Mouse (Mus musculus): ENCODE data around the gene Gnl1. TPM values are rescaled to one million over a fixed set of nuclear protein-coding genes. Genes with fewer than 3 reads are reported as not detected.
A peak's percentile ranks its signal among the peaks of the same experiment; 100 is the strongest.

Gnl1 gene
- total RNA-seq (2012; rRNA removed) (24.3 and 29.0 TPM in 2 replicates), total RNA-seq (2014; rRNA removed) (15.9 and 18.7 TPM in 2 replicates), polyA plus RNA-seq (2012; ENCODE audit: insufficient read length, low read depth) (33.4 and 41.1 TPM in 2 replicates)

GRCm38 (mm10) chr17:35979401-35980362 lies at the start of gene Gnl1, which contains the start of gene Prr3:
TSS of gene Gnl1 (plus strand) at chr17:35979851.
TSS of gene Prr3 (minus strand) at chr17:35980236.
- Histone ChIP-seq H3K9me3 (replicated peaks; ENCODE audit: low read length) (no peaks in the 10 kb centered on the region), H3K27ac (ENCODE audit: insufficient read depth, low read depth) (peak within 1 kb of the TSS; percentile 96), H3K4me2 (ENCODE audit: insufficient read depth, low read depth, poor library complexity, severe bottlenecking) (peak within 1 kb of the TSS; percentile 65), H3K4me1 (ENCODE audit: control insufficient read depth in 1 of 2, insufficient read depth in 2 of 2) (peaks cover 3 to 20% of the 10 kb centered on the region in 2 experiments; a peak in 3 of 4 replicates), H3K79me2 (replicated peaks; ENCODE audit: control insufficient read depth, extremely low read depth, insufficient read depth, poor library complexity, severe bottlenecking) (peaks cover 25% of the 10 kb centered on the region), H3K27me3 (replicated peaks) (no peaks in the 10 kb centered on the region), H3K4me3 (replicated peaks in 1 of 3; ENCODE audit: low read depth in 2 of 3, low read length in 2 of 3, poor library complexity in 1 of 3) (peak within 1 kb of the TSS; percentile 77 to 96 (median 93)), H3K36me3 (replicated peaks in 1 of 2; ENCODE audit: control insufficient read depth in 1 of 2, insufficient read depth in 1 of 2, low read length in 1 of 2) (peaks cover 26 to 49% of the 10 kb centered on the region in 2 experiments), H3K9ac (ENCODE audit: insufficient read depth, low read depth) (peak within 1 kb of the TSS; percentile 83)
- TF ChIP-seq HCFC1 (IDR thresholded peaks at IDR 0.05; ENCODE audit: low read depth, low read length) (peak; percentile 79), POLR2AphosphoS2 (IDR thresholded peaks at IDR 0.05; ENCODE audit: low read depth, low read length) (no peak), EP300 (IDR thresholded peaks at IDR 0.05; ENCODE audit: low read length) (no peak), MXI1 (IDR thresholded peaks at IDR 0.05; ENCODE audit: low read depth, low read length) (peak; percentile 94), CHD2 (IDR thresholded peaks at IDR 0.05; ENCODE audit: low read length) (0 out of 2 replicates have a peak, but pooled peaks have one; percentile 10), NRF1 (IDR thresholded peaks at IDR 0.05; ENCODE audit: low read depth, low read length) (peak; percentile 34), TCF12 (IDR thresholded peaks at IDR 0.05; ENCODE audit: low read depth, low read length) (peak; percentile 51; the same call in 1 of the 2 replicates), POLR2A (IDR thresholded peaks at IDR 0.05; ENCODE audit: low read depth, low read length) (peak; percentile 38; the same call in 1 of the 2 replicates), BHLHE40 (IDR thresholded peaks at IDR 0.05; ENCODE audit: low read depth, low read length) (peak; percentile 88), SIN3A (IDR thresholded peaks at IDR 0.05; ENCODE audit: low read length) (peak; percentile 68; the same call in 1 of the 2 replicates), IRF4 (IDR thresholded peaks at IDR 0.05; ENCODE audit: low read depth, low read length) (peak; percentile 13; the same call in 1 of the 2 replicates), MAX (IDR thresholded peaks at IDR 0.05; ENCODE audit: low read length) (no peak), PAX5 (IDR thresholded peaks at IDR 0.05; ENCODE audit: low read length) (no peak), NELFE (IDR thresholded peaks at IDR 0.05; ENCODE audit: low read depth, low read length) (0 out of 2 replicates have a peak, but pooled peaks have one; percentile 23), UBTF (IDR thresholded peaks at IDR 0.05; ENCODE audit: low read depth, low read length) (0 out of 2 replicates have a peak, but pooled peaks have one; percentile 34)
- peak; percentile 95 for DNase-seq (ENCODE audit: extremely low read depth)
- in situ Hi-C loops (cut with MboI; ENCODE audit: low pct_ligation_motif_present, low pct_unique_long_range_greater_than_20kb, low sequenced_read_pairs) = no loop called here
- dilution Hi-C loops (cut with MboI; ENCODE audit: extremely low pct_ligation_motif_present, extremely low pct_unique_long_range_greater_than_20kb, low sequenced_read_pairs) = no loop called here

DNA sequence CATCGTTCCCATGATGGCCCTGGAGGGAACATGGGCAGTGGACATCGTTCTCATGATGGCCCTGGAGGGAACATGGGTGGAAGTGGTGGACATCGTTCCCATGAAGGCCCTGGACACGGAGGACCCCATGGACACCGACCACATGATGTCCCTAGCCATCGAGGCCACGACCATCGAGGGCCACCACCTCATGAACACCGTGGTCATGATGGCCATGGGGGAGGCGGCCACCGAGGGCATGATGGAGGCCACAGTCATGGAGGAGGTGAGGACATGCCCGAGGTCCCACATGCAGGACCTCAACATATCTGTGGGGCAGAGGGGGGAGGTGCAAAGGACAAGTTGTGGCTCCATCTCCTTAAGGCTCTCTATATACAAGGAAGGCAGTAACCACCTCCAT lies 49.0 kb upstream of the Gnl1 start:
- Histone ChIP-seq H3K4me2 (ENCODE audit: insufficient read depth, low read depth, poor library complexity, severe bottlenecking) (no peak overlapping the region), H3K9me3 (replicated peaks; ENCODE audit: low read length) (no peaks in the 10 kb centered on the region), H3K9ac (ENCODE audit: insufficient read depth, low read depth) (no peak overlapping the region), H3K79me2 (replicated peaks; ENCODE audit: control insufficient read depth, extremely low read depth, insufficient read depth, poor library complexity, severe bottlenecking) (no peaks in the 10 kb centered on the region), H3K4me1 (ENCODE audit: control insufficient read depth in 1 of 2, insufficient read depth in 2 of 2) (no peaks in the 10 kb centered on the region), H3K27ac (ENCODE audit: insufficient read depth, low read depth) (no peak overlapping the region), H3K27me3 (replicated peaks) (no peaks in the 10 kb centered on the region), H3K36me3 (replicated peaks in 1 of 2; ENCODE audit: control insufficient read depth in 1 of 2, insufficient read depth in 1 of 2, low read length in 1 of 2) (peaks cover 53 to 56% of the 10 kb centered on the region in 2 experiments), H3K4me3 (replicated peaks in 1 of 3; ENCODE audit: low read depth in 2 of 3, low read length in 2 of 3, poor library complexity in 1 of 3) (no peak overlapping the region)
- dilution Hi-C loops (cut with MboI; ENCODE audit: extremely low pct_ligation_motif_present, extremely low pct_unique_long_range_greater_than_20kb, low sequenced_read_pairs) (no loop called here), in situ Hi-C loops (cut with MboI; ENCODE audit: low pct_ligation_motif_present, low pct_unique_long_range_greater_than_20kb, low sequenced_read_pairs) (no loop called here)
- TF ChIP-seq CHD1 (IDR thresholded peaks at IDR 0.05; ENCODE audit: low read depth, low read length) (no peak), CTCF (conservative IDR thresholded peaks at IDR 0.05 in 1 of 2, IDR thresholded peaks at IDR 0.05 in 1 of 2; ENCODE audit: low read depth in 2 of 2, low read length in 2 of 2) (no peak), JUND (conservative IDR thresholded peaks at IDR 0.05; ENCODE audit: low read depth, low read length) (no peak), ELF1 (IDR thresholded peaks at IDR 0.05; ENCODE audit: low read depth, low read length) (no peak), USF1 (IDR thresholded peaks at IDR 0.05; ENCODE audit: low read depth, low read length) (no peak), KAT2A (IDR thresholded peaks at IDR 0.05; ENCODE audit: insufficient replicate concordance, low read length) (no peak), UBTF (IDR thresholded peaks at IDR 0.05; ENCODE audit: low read depth, low read length) (no peak)
- no peak for DNase-seq (ENCODE audit: extremely low read depth)
